Mouse (Mus musculus) small intestine, adult 2 months (tissue): Measurements from ENCODE around the gene Hoxb1.

Source experiments
- CTCF ChIP-seq: fragments of 200-500 bp; IDR thresholded peaks from 2 replicates; pipeline ENCODE4 v1.5.1; 2012; ENCODE audit warnings: low read depth, mild to moderate bottlenecking, control low read depth, inconsistent platforms, low read length, moderate library complexity, mixed read lengths; ENCODE audit not compliant: insufficient replicate concordance, insufficient read length; ENCODE audit errors: extremely low read depth
- POLR2A ChIP-seq: fragments of 200-500 bp; IDR thresholded peaks from 2 replicates; pipeline ENCODE4 v1.6.1; 2012; ENCODE audit warnings: low read depth, mild to moderate bottlenecking, control low read depth, inconsistent platforms, low read length, moderate library complexity

DNA sequence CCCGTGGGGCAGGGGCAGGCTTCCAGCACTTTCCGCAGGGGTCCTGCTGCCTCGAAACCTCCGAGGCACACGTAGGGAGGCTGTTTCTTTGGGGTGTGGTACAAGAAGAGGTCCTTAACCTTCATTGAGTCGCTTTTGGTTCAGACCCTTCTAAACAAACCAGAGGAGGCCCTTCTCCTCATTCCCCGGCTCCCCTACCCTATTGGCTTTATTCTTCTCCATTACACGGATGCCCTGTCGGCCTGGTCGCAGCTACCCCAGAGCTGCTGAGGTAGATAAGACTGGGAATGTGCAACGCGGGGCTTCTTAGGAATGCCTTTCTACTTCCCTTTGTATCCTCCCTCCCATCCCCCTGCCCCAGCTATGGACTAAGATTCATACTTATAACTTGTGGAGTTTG, 38.8 kb upstream of the Hoxb1 start:
- TF ChIP-seq CTCF, result no peak
- no peak for TF ChIP-seq POLR2A
